Mouse (Mus musculus): Measurements from ENCODE around the gene Gpr176. TPM values are rescaled to one million over a fixed set of nuclear protein-coding genes. Genes with fewer than 3 reads are reported as not detected.

Gene Gpr176
- polyA plus RNA-seq, 1 experiment from 2014 or later = 3.0 TPM

DNA sequence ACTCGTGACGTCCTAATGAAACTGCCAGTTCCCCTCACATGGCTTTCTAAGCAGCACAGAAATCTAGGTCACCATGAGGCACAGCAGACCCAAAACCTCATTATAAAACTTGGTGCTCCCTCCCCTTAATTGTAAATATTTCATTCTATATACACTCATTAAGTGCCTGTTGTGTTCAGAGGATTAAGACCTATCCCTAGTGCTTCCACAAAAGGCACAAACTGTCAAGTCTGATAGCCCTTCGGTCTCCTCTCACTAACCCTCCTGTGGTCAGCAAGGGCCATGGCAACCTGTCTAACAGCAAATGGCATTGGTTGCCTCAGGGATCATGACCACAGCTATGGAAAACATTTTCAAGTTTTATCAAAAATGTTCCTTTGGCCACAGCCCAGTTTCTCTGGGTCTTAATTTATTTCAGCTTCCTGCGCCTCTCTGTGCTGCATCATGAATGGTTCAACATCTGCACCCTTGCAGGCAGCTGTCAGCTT, 19.3 kb downstream of the Gpr176 start:
- DNase-seq (ENCODE audit: low spot score) = no peak
- Histone ChIP-seq H3K4me2 (ENCODE audit: low read length) (no peak overlapping the region), H3K9ac (ENCODE audit: low read length) (no peak overlapping the region), H3K9me3 (replicated peaks; ENCODE audit: control insufficient read depth, low read length) (no peaks in the 10 kb centered on the region), H3K27ac (ENCODE audit: low read depth, low read length) (no peak overlapping the region), H3K27me3 (replicated peaks; ENCODE audit: control insufficient read depth, insufficient read depth, low read length) (no peaks in the 10 kb centered on the region), H3K4me1 (ENCODE audit: control insufficient read depth, insufficient read depth, low read length) (peaks cover 6% of the 10 kb centered on the region; the same call in 1 of the 2 replicates), H3K4me3 (ENCODE audit: low read depth, low read length) (no peak overlapping the region), H3K36me3 (ENCODE audit: control insufficient read depth, insufficient read depth, low read length) (no peaks in the 10 kb centered on the region)
- WGBS = 45% methylated on average over 4 of the region's 4 CpGs
- ATAC-seq = no peak

GRCm38 (mm10) chr2:118353498-118353897, 19.7 kb downstream of the Gpr176 start:
- no peaks in the 10 kb centered on the region for H3K27me3 ChIP-seq (replicated peaks; ENCODE audit: control insufficient read depth, insufficient read depth, low read length)
- 28% methylated on average over 4 of the region's 4 CpGs for WGBS
- DNase-seq (ENCODE audit: low spot score) (no peak), ATAC-seq (no peak)
- no peak overlapping the region for H3K4me3 ChIP-seq (ENCODE audit: low read depth, low read length)
- no peak overlapping the region for H3K9ac ChIP-seq (ENCODE audit: low read length)
- no peaks in the 10 kb centered on the region for H3K36me3 ChIP-seq (ENCODE audit: control insufficient read depth, insufficient read depth, low read length)
- H3K9me3 ChIP-seq (replicated peaks; ENCODE audit: control insufficient read depth, low read length) = no peaks in the 10 kb centered on the region
- H3K4me2 ChIP-seq (ENCODE audit: low read length) = no peak overlapping the region
- H3K4me1 ChIP-seq (ENCODE audit: control insufficient read depth, insufficient read depth, low read length) = peaks cover 6% of the 10 kb centered on the region; the same call in 1 of the 2 replicates
- H3K27ac ChIP-seq (ENCODE audit: low read depth, low read length) = no peak overlapping the region

DNA sequence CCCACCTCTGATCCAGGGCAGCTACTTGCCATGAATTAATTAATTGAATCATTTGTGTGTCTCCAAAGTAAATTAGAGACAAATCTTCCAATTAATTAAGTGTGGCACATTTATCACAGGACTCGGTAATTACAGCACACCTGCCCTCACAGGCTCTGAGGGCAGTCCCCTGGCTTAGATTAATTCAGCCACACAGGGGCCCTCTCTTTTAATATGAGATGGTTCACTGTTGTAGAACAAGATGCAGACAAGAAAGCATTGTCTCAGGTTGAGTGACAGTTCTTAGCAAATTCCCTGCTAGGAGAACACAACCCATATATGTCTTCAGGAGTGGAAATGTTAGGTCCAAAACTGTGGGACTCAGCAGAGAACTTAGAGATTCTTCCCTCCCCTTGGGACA, 27.7 kb downstream of the Gpr176 start:
- no peak for ATAC-seq
- Histone ChIP-seq H3K4me3 (ENCODE audit: low read depth, low read length) (no peak overlapping the region), H3K4me2 (ENCODE audit: low read length) (no peak overlapping the region), H3K27ac (ENCODE audit: low read depth, low read length) (no peak overlapping the region), H3K9me3 (replicated peaks; ENCODE audit: control insufficient read depth, low read length) (no peaks in the 10 kb centered on the region), H3K9ac (ENCODE audit: low read length) (no peak overlapping the region), H3K27me3 (replicated peaks; ENCODE audit: control insufficient read depth, insufficient read depth, low read length) (no peaks in the 10 kb centered on the region), H3K36me3 (ENCODE audit: control insufficient read depth, insufficient read depth, low read length) (no peaks in the 10 kb centered on the region), H3K4me1 (ENCODE audit: control insufficient read depth, insufficient read depth, low read length) (peaks cover 2% of the 10 kb centered on the region; the same call in 1 of the 2 replicates)
- WGBS = 5% methylated on average over 1 of the region's 1 CpGs
- DNase-seq (ENCODE audit: low spot score) = no peak

DNA sequence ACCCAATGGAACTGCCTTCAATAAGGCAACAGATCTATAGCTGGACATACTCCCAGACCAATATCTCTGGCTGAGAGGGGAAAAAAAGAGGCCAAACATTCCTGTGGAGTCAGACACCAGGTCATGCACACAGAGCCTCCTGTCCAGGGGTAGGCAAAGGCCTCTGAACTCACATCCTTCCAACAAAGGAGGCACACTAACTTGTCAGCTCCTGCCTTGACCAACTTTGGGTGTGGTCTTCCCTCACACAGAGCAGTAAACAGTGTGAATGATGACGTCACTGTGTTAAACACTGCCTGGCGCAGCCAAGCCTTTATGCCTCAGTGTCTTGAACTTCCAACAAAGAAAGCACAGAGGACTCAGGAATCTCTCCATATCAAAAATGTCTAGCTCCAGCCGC, 29.3 kb downstream of the Gpr176 start:
- no peak overlapping the region for H3K4me2 ChIP-seq (ENCODE audit: low read length)
- DNase-seq (ENCODE audit: low spot score) = no peak
- H3K27me3 ChIP-seq (replicated peaks; ENCODE audit: control insufficient read depth, insufficient read depth, low read length) = no peaks in the 10 kb centered on the region
- no peak for ATAC-seq
- WGBS = 64% methylated on average over 3 of the region's 3 CpGs
- H3K27ac ChIP-seq (ENCODE audit: low read depth, low read length) = no peak overlapping the region
- no peak overlapping the region for H3K4me3 ChIP-seq (ENCODE audit: low read depth, low read length)
- peaks cover 2% of the 10 kb centered on the region; the same call in 1 of the 2 replicates for H3K4me1 ChIP-seq (ENCODE audit: control insufficient read depth, insufficient read depth, low read length)
- no peak overlapping the region for H3K9ac ChIP-seq (ENCODE audit: low read length)
- H3K9me3 ChIP-seq (replicated peaks; ENCODE audit: control insufficient read depth, low read length) = no peaks in the 10 kb centered on the region
- no peaks in the 10 kb centered on the region for H3K36me3 ChIP-seq (ENCODE audit: control insufficient read depth, insufficient read depth, low read length)

DNA sequence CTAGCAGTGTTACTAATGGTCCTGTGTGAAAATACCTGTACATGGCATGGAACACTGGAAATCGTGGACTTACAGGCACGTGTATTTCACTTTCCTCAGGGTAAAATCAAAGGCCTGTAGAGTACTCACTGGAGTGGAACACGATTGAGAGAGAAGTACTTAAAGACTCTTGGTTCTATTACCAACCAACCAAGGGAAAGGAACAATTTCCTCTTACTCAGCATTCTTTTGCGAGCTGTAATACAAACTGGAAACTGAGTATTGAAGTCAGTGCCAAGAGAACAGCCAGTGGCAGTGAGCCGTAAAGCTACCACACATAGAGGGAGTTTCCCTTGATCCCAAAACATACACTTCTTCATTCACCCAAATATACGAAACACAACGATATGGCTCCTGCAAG, 31.9 kb downstream of the Gpr176 start:
- no peaks in the 10 kb centered on the region for H3K9me3 ChIP-seq (replicated peaks; ENCODE audit: control insufficient read depth, low read length)
- no peak overlapping the region for H3K4me3 ChIP-seq (ENCODE audit: low read depth, low read length)
- ATAC-seq = no peak
- H3K9ac ChIP-seq (ENCODE audit: low read length) = no peak overlapping the region
- no peaks in the 10 kb centered on the region for H3K36me3 ChIP-seq (ENCODE audit: control insufficient read depth, insufficient read depth, low read length)
- peaks cover 2% of the 10 kb centered on the region; the same call in 1 of the 2 replicates for H3K4me1 ChIP-seq (ENCODE audit: control insufficient read depth, insufficient read depth, low read length)
- H3K27ac ChIP-seq (ENCODE audit: low read depth, low read length) = no peak overlapping the region
- no peak overlapping the region for H3K4me2 ChIP-seq (ENCODE audit: low read length)
- H3K27me3 ChIP-seq (replicated peaks; ENCODE audit: control insufficient read depth, insufficient read depth, low read length) = no peaks in the 10 kb centered on the region
- no peak for DNase-seq (ENCODE audit: low spot score)
- 80% methylated on average over 7 of the region's 7 CpGs for WGBS

GRCm38 (mm10) chr2:118336084-118336483, 37.1 kb downstream of the Gpr176 start:
- H3K36me3 ChIP-seq (ENCODE audit: control insufficient read depth, insufficient read depth, low read length) = no peaks in the 10 kb centered on the region
- no peaks in the 10 kb centered on the region for H3K27me3 ChIP-seq (replicated peaks; ENCODE audit: control insufficient read depth, insufficient read depth, low read length)
- no peak overlapping the region for H3K4me3 ChIP-seq (ENCODE audit: low read depth, low read length)
- H3K27ac ChIP-seq (ENCODE audit: low read depth, low read length) = no peak overlapping the region
- DNase-seq (ENCODE audit: low spot score) (peak; percentile 62), ATAC-seq (0 out of 2 replicates have a peak, but pooled peaks have one; percentile 42)
- 43% methylated on average over 2 of the region's 2 CpGs for WGBS
- H3K4me2 ChIP-seq (ENCODE audit: low read length) = no peak overlapping the region
- H3K4me1 ChIP-seq (ENCODE audit: control insufficient read depth, insufficient read depth, low read length) = no peaks in the 10 kb centered on the region
- no peak overlapping the region for H3K9ac ChIP-seq (ENCODE audit: low read length)
- H3K9me3 ChIP-seq (replicated peaks; ENCODE audit: control insufficient read depth, low read length) = no peaks in the 10 kb centered on the region

GRCm38 (mm10) chr2:118322663-118323062, 50.6 kb downstream of the Gpr176 start:
- DNase-seq (ENCODE audit: low spot score) = no peak
- Histone ChIP-seq H3K9me3 (replicated peaks; ENCODE audit: control insufficient read depth, low read length) (no peaks in the 10 kb centered on the region), H3K4me1 (ENCODE audit: control insufficient read depth, insufficient read depth, low read length) (peaks cover 14% of the 10 kb centered on the region; the same call in 1 of the 2 replicates), H3K4me3 (ENCODE audit: low read depth, low read length) (no peak overlapping the region), H3K4me2 (ENCODE audit: low read length) (no peak overlapping the region), H3K9ac (ENCODE audit: low read length) (no peak overlapping the region), H3K27ac (ENCODE audit: low read depth, low read length) (no peak overlapping the region), H3K36me3 (ENCODE audit: control insufficient read depth, insufficient read depth, low read length) (no peaks in the 10 kb centered on the region), H3K27me3 (replicated peaks; ENCODE audit: control insufficient read depth, insufficient read depth, low read length) (no peaks in the 10 kb centered on the region)
- ATAC-seq = no peak
- 56% methylated on average over 4 of the region's 5 CpGs for WGBS

GRCm38 (mm10) chr2:118321804-118322203, 51.4 kb downstream of the Gpr176 start:
- ATAC-seq (no peak), DNase-seq (ENCODE audit: low spot score) (no peak)
- Histone ChIP-seq H3K4me2 (ENCODE audit: low read length) (no peak overlapping the region), H3K4me1 (ENCODE audit: control insufficient read depth, insufficient read depth, low read length) (peaks cover 14% of the 10 kb centered on the region; the same call in 1 of the 2 replicates), H3K27me3 (replicated peaks; ENCODE audit: control insufficient read depth, insufficient read depth, low read length) (no peaks in the 10 kb centered on the region), H3K9me3 (replicated peaks; ENCODE audit: control insufficient read depth, low read length) (no peaks in the 10 kb centered on the region), H3K4me3 (ENCODE audit: low read depth, low read length) (no peak overlapping the region), H3K27ac (ENCODE audit: low read depth, low read length) (no peak overlapping the region), H3K9ac (ENCODE audit: low read length) (no peak overlapping the region), H3K36me3 (ENCODE audit: control insufficient read depth, insufficient read depth, low read length) (no peaks in the 10 kb centered on the region)
- 80% methylated on average over 4 of the region's 4 CpGs for WGBS

- no peak for ATAC-seq
- no peak overlapping the region for H3K4me2 ChIP-seq (ENCODE audit: low read length)
- no peak overlapping the region for H3K9ac ChIP-seq (ENCODE audit: low read length)
- H3K9me3 ChIP-seq (replicated peaks; ENCODE audit: control insufficient read depth, low read length) = no peaks in the 10 kb centered on the region
- no peak overlapping the region for H3K27ac ChIP-seq (ENCODE audit: low read depth, low read length)
- peaks cover 14% of the 10 kb centered on the region; the same call in 1 of the 2 replicates for H3K4me1 ChIP-seq (ENCODE audit: control insufficient read depth, insufficient read depth, low read length)
- DNase-seq (ENCODE audit: low spot score) = no peak
- H3K4me3 ChIP-seq (ENCODE audit: low read depth, low read length) = no peak overlapping the region
- H3K27me3 ChIP-seq (replicated peaks; ENCODE audit: control insufficient read depth, insufficient read depth, low read length) = no peaks in the 10 kb centered on the region
- 66% methylated on average over 4 of the region's 4 CpGs for WGBS
- no peaks in the 10 kb centered on the region for H3K36me3 ChIP-seq (ENCODE audit: control insufficient read depth, insufficient read depth, low read length)
Measured at GRCm38 (mm10) chr2:118321094-118321493, 52.1 kb downstream of the Gpr176 start.

Data from forebrain, embryonic 14.5 days (tissue).